Mouse (Mus musculus): ENCODE measurements around the gene Sypl. TPM values are rescaled to one million over a fixed set of nuclear protein-coding genes. Genes with fewer than 3 reads are reported as not detected.
A peak's percentile ranks its signal among the peaks of the same experiment; 100 is the strongest.

The Sypl gene
- polyA plus RNA-seq, 1 experiment from 2014 or later: 179 TPM

DNA sequence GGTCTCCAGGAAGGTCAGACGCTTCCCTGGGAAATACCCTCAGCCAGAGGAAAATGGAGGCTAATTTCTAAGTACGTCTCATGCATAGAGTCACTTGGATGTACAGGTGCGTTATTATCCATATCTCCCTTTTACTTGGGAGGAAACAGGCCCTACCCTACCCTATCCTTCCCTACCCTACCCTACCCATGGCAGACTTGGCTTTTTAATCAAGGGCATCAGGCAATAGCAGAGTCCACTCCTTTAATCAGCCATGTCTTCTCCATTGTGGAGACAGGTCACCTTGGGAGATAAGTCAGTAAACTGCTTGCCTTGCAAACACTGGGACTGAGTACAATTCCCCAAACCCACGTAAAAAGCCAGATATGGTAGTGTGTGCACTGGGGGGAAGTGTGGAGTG lies 68.1 kb downstream of the Sypl start:
- no peaks in the 10 kb centered on the region for H3K36me3 ChIP-seq (ENCODE audit: insufficient read depth, low read length)
- H3K4me1 ChIP-seq (replicated peaks; ENCODE audit: insufficient read depth, low read length): no peaks in the 10 kb centered on the region
- no peaks in the 10 kb centered on the region for H3K9me3 ChIP-seq (replicated peaks; ENCODE audit: low read length)
- H3K4me3 ChIP-seq (replicated peaks; ENCODE audit: low read depth, low read length): no peak overlapping the region
- DNase-seq (ENCODE audit: low spot score) (no peak), ATAC-seq (replicated peaks; ENCODE audit: low FRiP score, low read depth) (no peak)
- H3K9ac ChIP-seq (ENCODE audit: low read depth, low read length): no peak overlapping the region
- H3K4me2 ChIP-seq (ENCODE audit: low read length): no peak overlapping the region
- WGBS: 92% methylated on average over 4 of the region's 4 CpGs
- H3K27me3 ChIP-seq (ENCODE audit: insufficient read depth, low read length): no peaks in the 10 kb centered on the region
- H3K27ac ChIP-seq: no peak overlapping the region
- no peak for TF ChIP-seq CTCF (IDR thresholded peaks at IDR 0.05; ENCODE audit: low read depth)

DNA sequence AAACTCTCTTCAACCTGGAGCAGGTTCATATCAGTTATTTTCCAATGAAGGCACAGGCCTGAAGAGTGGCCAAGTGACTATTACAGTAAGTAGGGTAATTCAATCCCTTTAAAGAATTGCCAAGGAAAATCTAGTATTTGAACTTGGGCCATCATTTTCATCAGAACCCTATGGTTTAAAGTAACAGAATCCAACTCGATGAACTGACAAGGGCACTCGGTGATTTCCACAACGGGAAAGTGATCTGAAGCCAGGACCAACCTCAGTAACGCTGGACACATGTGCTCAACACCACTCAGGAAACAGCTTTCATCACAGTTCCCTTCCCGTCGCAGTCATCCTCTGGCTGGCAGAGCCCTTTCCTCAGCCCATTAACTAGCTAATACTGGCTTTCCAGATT lies 70.8 kb downstream of the Sypl start:
- DNase-seq (ENCODE audit: low spot score) (no peak), ATAC-seq (replicated peaks; ENCODE audit: low FRiP score, low read depth) (no peak)
- no peak for TF ChIP-seq CTCF (IDR thresholded peaks at IDR 0.05; ENCODE audit: low read depth)
- Histone ChIP-seq H3K36me3 (ENCODE audit: insufficient read depth, low read length) (no peaks in the 10 kb centered on the region), H3K27ac (no peak overlapping the region), H3K27me3 (ENCODE audit: insufficient read depth, low read length) (no peaks in the 10 kb centered on the region), H3K9ac (ENCODE audit: low read depth, low read length) (no peak overlapping the region), H3K9me3 (replicated peaks; ENCODE audit: low read length) (no peaks in the 10 kb centered on the region), H3K4me1 (replicated peaks; ENCODE audit: insufficient read depth, low read length) (no peaks in the 10 kb centered on the region), H3K4me3 (replicated peaks; ENCODE audit: low read depth, low read length) (no peak overlapping the region), H3K4me2 (ENCODE audit: low read length) (no peak overlapping the region)
- 51% methylated on average over 6 of the region's 6 CpGs for WGBS

DNA sequence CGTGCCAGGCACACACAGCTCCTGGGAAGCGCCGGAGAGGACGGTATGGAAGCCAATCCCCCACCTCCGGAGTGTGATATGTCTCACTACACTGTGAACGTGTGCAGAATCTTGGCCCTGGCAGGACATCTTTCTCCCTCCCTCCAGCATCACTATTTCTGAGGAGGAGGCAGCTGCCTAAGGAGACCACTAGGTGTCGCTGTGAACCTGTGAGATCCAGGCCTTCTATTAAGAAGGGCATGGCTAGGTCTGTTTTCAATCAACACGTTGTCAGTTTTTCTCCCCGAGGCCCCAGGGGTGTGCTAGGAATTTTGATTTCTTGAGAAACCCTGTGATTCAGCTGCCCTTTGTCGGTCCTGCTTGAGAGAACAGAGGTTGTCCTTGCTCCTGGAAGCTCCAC lies 73.4 kb downstream of the Sypl start:
- Histone ChIP-seq H3K36me3 (ENCODE audit: insufficient read depth, low read length) (no peaks in the 10 kb centered on the region), H3K4me1 (replicated peaks; ENCODE audit: insufficient read depth, low read length) (no peaks in the 10 kb centered on the region), H3K27ac (no peak overlapping the region), H3K9ac (ENCODE audit: low read depth, low read length) (no peak overlapping the region), H3K4me2 (ENCODE audit: low read length) (no peak overlapping the region), H3K9me3 (replicated peaks; ENCODE audit: low read length) (no peaks in the 10 kb centered on the region), H3K27me3 (ENCODE audit: insufficient read depth, low read length) (no peaks in the 10 kb centered on the region), H3K4me3 (replicated peaks; ENCODE audit: low read depth, low read length) (no peak overlapping the region)
- peak; percentile 95 for DNase-seq (ENCODE audit: low spot score)
- peak; percentile 97 for TF ChIP-seq CTCF (IDR thresholded peaks at IDR 0.05; ENCODE audit: low read depth)
- ATAC-seq (replicated peaks; ENCODE audit: low FRiP score, low read depth): peak; percentile 47
- whole genome bisulfite sequencing: 1% methylated on average over 10 of the region's 10 CpGs

DNA sequence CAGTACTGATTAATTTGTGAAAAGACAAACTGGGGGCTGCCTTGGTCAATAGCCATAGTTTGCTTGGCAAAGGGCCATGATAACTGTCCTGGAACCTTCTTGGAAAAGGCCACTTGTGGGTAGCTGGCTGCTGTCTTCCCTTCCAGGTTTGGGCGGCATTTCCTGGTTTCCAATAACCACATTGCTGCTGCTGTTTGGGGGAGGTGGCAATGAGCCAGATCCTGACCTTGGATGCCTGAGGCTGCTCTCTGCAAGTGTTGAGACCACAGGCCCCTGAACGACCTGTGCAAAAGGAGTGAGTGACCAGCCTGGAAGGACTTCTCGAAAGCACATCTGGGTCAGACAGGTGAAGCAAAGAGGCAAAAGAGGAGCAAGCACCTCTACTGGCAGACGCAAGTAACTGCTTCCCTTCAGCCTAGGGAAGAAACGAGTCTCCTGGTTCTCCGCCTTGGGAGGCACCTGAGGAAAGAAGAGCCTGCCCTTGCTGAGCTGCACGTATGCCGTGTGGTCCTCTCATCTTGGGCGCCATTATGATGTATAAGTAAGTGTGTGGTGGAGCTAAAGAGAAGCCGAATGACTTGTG lies 74.5 kb downstream of the Sypl start:
- no peak overlapping the region for H3K4me2 ChIP-seq (ENCODE audit: low read length)
- H3K9ac ChIP-seq (ENCODE audit: low read depth, low read length): no peak overlapping the region
- no peaks in the 10 kb centered on the region for H3K4me1 ChIP-seq (replicated peaks; ENCODE audit: insufficient read depth, low read length)
- H3K27ac ChIP-seq: no peak overlapping the region
- H3K27me3 ChIP-seq (ENCODE audit: insufficient read depth, low read length): no peaks in the 10 kb centered on the region
- no peak overlapping the region for H3K4me3 ChIP-seq (replicated peaks; ENCODE audit: low read depth, low read length)
- ATAC-seq (replicated peaks; ENCODE audit: low FRiP score, low read depth): no peak
- WGBS: 50% methylated on average over 10 of the region's 10 CpGs
- peak; percentile 44; the same call in 1 of the 2 replicates for TF ChIP-seq CTCF (IDR thresholded peaks at IDR 0.05; ENCODE audit: low read depth)
- H3K9me3 ChIP-seq (replicated peaks; ENCODE audit: low read length): no peaks in the 10 kb centered on the region
- no peak for DNase-seq (ENCODE audit: low spot score)
- no peaks in the 10 kb centered on the region for H3K36me3 ChIP-seq (ENCODE audit: insufficient read depth, low read length)

DNA sequence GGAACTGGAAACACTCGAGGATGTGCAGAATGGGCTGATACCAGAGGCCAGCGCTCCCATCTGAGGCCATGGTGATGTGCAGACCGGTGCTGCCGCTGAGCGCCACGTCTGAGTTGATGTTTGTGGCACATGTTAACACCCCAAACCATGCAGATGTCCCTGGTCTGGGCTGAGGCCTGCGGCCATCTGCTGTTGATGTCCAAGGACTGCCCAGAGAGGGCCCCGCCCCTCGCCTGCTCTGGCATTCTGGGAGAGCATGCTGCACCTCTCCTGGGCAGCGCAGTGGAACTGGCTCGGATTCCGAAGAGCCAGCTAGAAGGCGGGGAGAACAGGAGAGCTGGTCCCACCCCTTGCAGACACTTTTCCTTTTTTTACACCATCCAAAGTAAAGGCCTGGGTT lies 75.0 kb downstream of the Sypl start:
- Histone ChIP-seq H3K4me1 (replicated peaks; ENCODE audit: insufficient read depth, low read length) (no peaks in the 10 kb centered on the region), H3K4me3 (replicated peaks; ENCODE audit: low read depth, low read length) (no peak overlapping the region), H3K27ac (no peak overlapping the region), H3K36me3 (ENCODE audit: insufficient read depth, low read length) (no peaks in the 10 kb centered on the region), H3K9me3 (replicated peaks; ENCODE audit: low read length) (no peaks in the 10 kb centered on the region), H3K4me2 (ENCODE audit: low read length) (no peak overlapping the region), H3K27me3 (ENCODE audit: insufficient read depth, low read length) (no peaks in the 10 kb centered on the region), H3K9ac (ENCODE audit: low read depth, low read length) (no peak overlapping the region)
- DNase-seq (ENCODE audit: low spot score): no peak
- WGBS: 47% methylated on average over 13 of the region's 13 CpGs
- ATAC-seq (replicated peaks; ENCODE audit: low FRiP score, low read depth): 0 out of 2 replicates have a peak, but pooled peaks have one; percentile 37
- TF ChIP-seq CTCF (IDR thresholded peaks at IDR 0.05; ENCODE audit: low read depth): no peak

Other genes starting within 250 kb of the Sypl start
- gene Nampt, start 134.3 kb upstream of the Sypl start, polyA plus RNA-seq (2015; fragmentation: Nextera tagmentation; extraction: Ambion mirVana): 25.8 and 26.8 TPM in 2 replicates
- not detected in 2 replicates for gene Cdhr3, start 139.0 kb downstream of the Sypl start, polyA plus RNA-seq (2015; fragmentation: Nextera tagmentation; extraction: Ambion mirVana)
- 9.3 TPM in 2 replicates for gene Atxn7l1, start 193.8 kb downstream of the Sypl start, polyA plus RNA-seq (2015; fragmentation: Nextera tagmentation; extraction: Ambion mirVana)

All from kidney, postnatal 0 days (tissue).